Mouse (Mus musculus): Measurements from ENCODE around the gene Cspg4. TPM values are rescaled to one million over a fixed set of nuclear protein-coding genes. Genes with fewer than 3 reads are reported as not detected.

Gene Cspg4
- total and polyA plus RNA-seq, 2 experiments: 0.09 to 0.11 TPM

DNA sequence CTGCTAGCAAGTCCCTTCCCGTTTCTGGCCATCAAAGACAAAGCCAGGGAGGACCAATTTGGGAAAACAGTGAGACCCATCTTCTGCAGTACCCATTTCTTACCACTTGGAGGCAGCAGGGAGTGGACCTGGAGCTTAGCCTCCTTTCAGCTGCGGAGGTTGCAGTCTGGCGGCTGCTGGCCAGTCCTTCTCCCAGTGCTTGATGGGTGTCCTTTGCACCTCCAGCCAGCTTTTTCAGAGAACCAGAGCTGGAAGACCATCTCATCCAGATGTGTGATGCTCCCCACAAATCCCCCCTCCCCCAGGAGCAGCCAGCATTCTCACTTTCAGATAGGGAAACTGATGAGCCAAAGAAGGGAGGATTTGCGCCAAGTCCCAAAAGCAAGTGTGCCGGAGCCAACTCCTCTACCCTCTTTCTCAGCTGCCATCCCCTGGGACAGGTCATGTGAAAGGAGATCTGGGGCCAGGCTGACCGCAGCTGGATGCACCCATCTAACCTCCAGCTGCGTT is 21.1 kb upstream of the Cspg4 start:
- peaks cover 2% of the 10 kb centered on the region; the same call in 1 of the 2 replicates for H3K4me1 ChIP-seq (ENCODE audit: control insufficient read depth, insufficient read depth, low read length)
- WGBS: 39% methylated on average over 7 of the region's 7 CpGs
- no peak for TF ChIP-seq POLR2A (IDR thresholded peaks at IDR 0.05; ENCODE audit: extremely low read depth, insufficient read depth, low read length)
- peak; percentile 80 for TF ChIP-seq CTCF (IDR thresholded peaks at IDR 0.05; ENCODE audit: low read depth, low read length)
- no peaks in the 10 kb centered on the region for H3K36me3 ChIP-seq (ENCODE audit: control insufficient read depth, insufficient read depth, low read length)
- H3K79me2 ChIP-seq (ENCODE audit: control insufficient read depth, insufficient read depth, low read length): no peaks in the 10 kb centered on the region
- no peak overlapping the region for H3K27ac ChIP-seq (replicated peaks; ENCODE audit: insufficient read depth, low read depth, low read length)
- no peak overlapping the region for H3K9ac ChIP-seq (ENCODE audit: low read depth, low read length)
- H3K4me3 ChIP-seq (ENCODE audit: insufficient read depth, low read depth, low read length): no peak overlapping the region
- peak; percentile 41 for DNase-seq (ENCODE audit: extremely low read depth, low read depth, low spot score)
- no peaks in the 10 kb centered on the region for H3K27me3 ChIP-seq (ENCODE audit: control insufficient read depth, insufficient read depth, low read length)

DNA sequence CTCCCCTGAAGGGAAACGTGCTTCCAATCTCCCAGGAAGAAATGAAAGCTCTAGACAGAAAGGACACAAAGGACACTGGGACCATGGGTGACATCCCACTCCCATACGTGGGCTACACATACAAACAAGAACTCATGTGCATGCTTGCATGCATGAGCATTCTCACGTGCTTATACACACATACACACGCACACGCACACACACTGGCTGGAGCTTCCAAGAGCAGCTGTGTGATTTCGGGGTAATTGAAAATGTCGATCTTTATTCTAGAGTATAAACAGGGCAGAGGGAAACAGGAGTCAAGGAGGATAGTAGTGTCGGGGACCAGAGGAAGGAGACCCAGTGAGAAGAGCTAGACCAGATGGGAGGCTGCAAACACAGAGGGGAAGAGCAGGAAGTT is 20.2 kb upstream of the Cspg4 start:
- DNase-seq (ENCODE audit: extremely low read depth, low read depth, low spot score): no peak
- TF ChIP-seq CTCF (IDR thresholded peaks at IDR 0.05; ENCODE audit: low read depth, low read length) (no peak), POLR2A (IDR thresholded peaks at IDR 0.05; ENCODE audit: extremely low read depth, insufficient read depth, low read length) (no peak)
- no peaks in the 10 kb centered on the region for H3K27me3 ChIP-seq (ENCODE audit: control insufficient read depth, insufficient read depth, low read length)
- H3K27ac ChIP-seq (replicated peaks; ENCODE audit: insufficient read depth, low read depth, low read length): no peak overlapping the region
- no peaks in the 10 kb centered on the region for H3K79me2 ChIP-seq (ENCODE audit: control insufficient read depth, insufficient read depth, low read length)
- H3K9ac ChIP-seq (ENCODE audit: low read depth, low read length): no peak overlapping the region
- no peak overlapping the region for H3K4me3 ChIP-seq (ENCODE audit: insufficient read depth, low read depth, low read length)
- WGBS: 73% methylated on average over 8 of the region's 8 CpGs
- H3K4me1 ChIP-seq (ENCODE audit: control insufficient read depth, insufficient read depth, low read length): peaks cover 3% of the 10 kb centered on the region
- H3K36me3 ChIP-seq (ENCODE audit: control insufficient read depth, insufficient read depth, low read length): no peaks in the 10 kb centered on the region

DNA sequence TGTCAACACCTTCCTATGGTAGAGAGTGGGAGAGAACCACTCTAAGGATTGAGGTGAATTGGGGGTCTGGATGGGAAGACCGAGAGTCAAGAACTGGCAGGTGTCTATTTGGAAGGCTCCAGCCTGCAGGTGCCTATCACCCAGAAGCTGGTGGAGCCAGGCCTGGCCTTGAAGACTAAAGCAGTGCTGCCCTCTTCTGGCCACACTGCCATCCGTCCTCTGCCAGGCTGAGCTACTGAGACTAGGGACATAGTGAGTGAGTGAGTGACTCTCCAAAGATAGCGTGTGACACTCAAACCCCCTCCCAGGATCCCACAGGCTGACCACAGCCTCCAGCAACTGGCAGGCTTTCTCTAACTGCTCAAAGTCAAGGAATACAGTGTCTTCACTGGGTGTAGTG is 17.3 kb upstream of the Cspg4 start:
- WGBS: 34% methylated on average over 3 of the region's 3 CpGs
- H3K4me3 ChIP-seq (ENCODE audit: insufficient read depth, low read depth, low read length): no peak overlapping the region
- DNase-seq (ENCODE audit: extremely low read depth, low read depth, low spot score): peak; percentile 51
- no peak overlapping the region for H3K27ac ChIP-seq (replicated peaks; ENCODE audit: insufficient read depth, low read depth, low read length)
- H3K9ac ChIP-seq (ENCODE audit: low read depth, low read length): no peak overlapping the region
- H3K4me1 ChIP-seq (ENCODE audit: control insufficient read depth, insufficient read depth, low read length): peaks cover 6% of the 10 kb centered on the region
- no peaks in the 10 kb centered on the region for H3K36me3 ChIP-seq (ENCODE audit: control insufficient read depth, insufficient read depth, low read length)
- H3K79me2 ChIP-seq (ENCODE audit: control insufficient read depth, insufficient read depth, low read length): no peaks in the 10 kb centered on the region
- TF ChIP-seq POLR2A (IDR thresholded peaks at IDR 0.05; ENCODE audit: extremely low read depth, insufficient read depth, low read length) (no peak), CTCF (IDR thresholded peaks at IDR 0.05; ENCODE audit: low read depth, low read length) (peak; percentile 90)
- no peaks in the 10 kb centered on the region for H3K27me3 ChIP-seq (ENCODE audit: control insufficient read depth, insufficient read depth, low read length)

DNA sequence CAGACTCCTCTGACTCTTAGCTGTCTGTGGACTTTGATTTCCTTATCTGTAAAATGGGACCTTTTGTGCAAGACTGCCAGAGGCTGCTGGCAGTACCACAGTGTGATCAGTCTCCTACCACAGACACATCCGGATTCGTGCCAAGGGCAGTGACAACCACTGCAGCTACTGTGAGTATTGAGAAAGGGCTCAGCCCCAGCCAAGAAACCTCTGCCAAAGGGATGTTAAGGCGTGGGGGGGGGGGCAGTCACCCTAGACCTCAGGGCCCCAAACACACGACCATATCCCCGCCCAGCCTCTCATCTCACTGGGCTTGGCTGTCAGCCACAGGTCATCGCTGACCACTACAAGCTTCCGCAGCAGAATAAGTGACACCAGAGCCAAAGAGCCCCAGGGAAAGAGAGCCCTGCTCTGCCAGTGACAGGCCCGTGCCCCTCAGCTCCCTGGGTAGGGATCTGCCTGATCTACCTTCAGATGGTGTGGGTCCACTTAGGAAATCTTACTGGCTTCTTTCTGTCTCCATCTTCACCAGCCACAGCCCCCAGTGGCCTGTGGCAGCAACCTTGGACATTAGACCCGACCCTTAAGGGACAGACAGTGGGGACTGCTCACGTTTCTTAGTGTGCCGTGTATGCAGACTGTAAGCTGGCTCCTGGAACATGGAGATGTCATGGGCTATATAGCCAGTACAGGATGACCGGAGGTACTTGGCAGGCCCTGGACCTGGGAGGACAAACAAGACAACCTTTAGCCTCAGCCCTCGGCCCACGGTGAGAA is 14.5 kb upstream of the Cspg4 start:
- H3K4me3 ChIP-seq (ENCODE audit: insufficient read depth, low read depth, low read length): no peak overlapping the region
- peaks cover 6% of the 10 kb centered on the region for H3K4me1 ChIP-seq (ENCODE audit: control insufficient read depth, insufficient read depth, low read length)
- H3K27me3 ChIP-seq (ENCODE audit: control insufficient read depth, insufficient read depth, low read length): no peaks in the 10 kb centered on the region
- DNase-seq (ENCODE audit: extremely low read depth, low read depth, low spot score): peak; percentile 89
- no peak for TF ChIP-seq CTCF (IDR thresholded peaks at IDR 0.05; ENCODE audit: low read depth, low read length)
- no peak for TF ChIP-seq POLR2A (IDR thresholded peaks at IDR 0.05; ENCODE audit: extremely low read depth, insufficient read depth, low read length)
- no peaks in the 10 kb centered on the region for H3K79me2 ChIP-seq (ENCODE audit: control insufficient read depth, insufficient read depth, low read length)
- no peaks in the 10 kb centered on the region for H3K36me3 ChIP-seq (ENCODE audit: control insufficient read depth, insufficient read depth, low read length)
- H3K27ac ChIP-seq (replicated peaks; ENCODE audit: insufficient read depth, low read depth, low read length): no peak overlapping the region
- H3K9ac ChIP-seq (ENCODE audit: low read depth, low read length): no peak overlapping the region
- 43% methylated on average over 14 of the region's 14 CpGs for WGBS

DNA sequence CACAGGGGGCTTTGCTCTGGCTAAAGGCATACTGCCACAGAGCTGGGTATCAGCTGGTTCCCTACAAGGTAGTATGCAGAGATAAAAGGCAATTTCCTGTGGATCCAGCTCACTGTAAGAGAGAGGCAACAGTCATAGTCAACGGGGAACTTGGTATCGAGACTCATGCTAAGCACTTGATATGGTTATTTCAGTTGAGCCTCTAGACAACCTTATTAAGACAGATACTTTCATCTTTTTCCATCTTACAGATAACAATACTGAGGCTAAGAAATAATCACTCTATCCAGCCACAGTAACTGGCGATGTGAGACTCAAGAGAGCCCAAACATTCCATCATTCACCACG is 14.0 kb upstream of the Cspg4 start:
- no peak for TF ChIP-seq CTCF (IDR thresholded peaks at IDR 0.05; ENCODE audit: low read depth, low read length)
- no peak for TF ChIP-seq POLR2A (IDR thresholded peaks at IDR 0.05; ENCODE audit: extremely low read depth, insufficient read depth, low read length)
- 90% methylated on average over 4 of the region's 4 CpGs for WGBS

DNA sequence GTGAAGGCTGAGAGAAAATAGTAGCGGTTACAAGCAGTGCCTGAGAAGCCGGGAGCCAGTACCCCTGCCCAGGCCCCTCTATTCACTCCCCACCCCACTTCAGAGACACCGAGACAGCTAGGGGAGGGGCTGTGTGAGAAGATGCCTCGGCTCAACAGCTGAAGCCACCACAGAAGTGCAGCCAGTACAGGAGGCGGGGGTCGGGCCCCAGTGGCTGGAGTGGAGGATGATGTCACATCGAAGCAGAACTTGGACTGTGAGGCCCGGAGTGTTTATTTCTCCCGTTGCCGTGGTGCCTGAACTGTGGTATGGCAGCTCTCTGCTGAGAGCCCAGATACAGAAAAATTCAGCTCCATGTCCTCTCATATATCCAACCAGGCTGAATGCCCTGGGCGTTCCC is 13.1 kb upstream of the Cspg4 start:
- WGBS: 52% methylated on average over 11 of the region's 11 CpGs
- Histone ChIP-seq H3K4me3 (ENCODE audit: insufficient read depth, low read depth, low read length) (no peak overlapping the region), H3K36me3 (ENCODE audit: control insufficient read depth, insufficient read depth, low read length) (no peaks in the 10 kb centered on the region), H3K9ac (ENCODE audit: low read depth, low read length) (no peak overlapping the region), H3K27ac (replicated peaks; ENCODE audit: insufficient read depth, low read depth, low read length) (no peak overlapping the region), H3K4me1 (ENCODE audit: control insufficient read depth, insufficient read depth, low read length) (peaks cover 6% of the 10 kb centered on the region), H3K27me3 (ENCODE audit: control insufficient read depth, insufficient read depth, low read length) (no peaks in the 10 kb centered on the region), H3K79me2 (ENCODE audit: control insufficient read depth, insufficient read depth, low read length) (no peaks in the 10 kb centered on the region)
- DNase-seq (ENCODE audit: extremely low read depth, low read depth, low spot score): no peak
- TF ChIP-seq POLR2A (IDR thresholded peaks at IDR 0.05; ENCODE audit: extremely low read depth, insufficient read depth, low read length) (no peak), CTCF (IDR thresholded peaks at IDR 0.05; ENCODE audit: low read depth, low read length) (no peak)

More for the DNA sequence above, 14.0 kb upstream of the Cspg4 start:
- no peaks in the 10 kb centered on the region for H3K27me3 ChIP-seq (ENCODE audit: control insufficient read depth, insufficient read depth, low read length)
- no peak overlapping the region for H3K4me3 ChIP-seq (ENCODE audit: insufficient read depth, low read depth, low read length)
- DNase-seq (ENCODE audit: extremely low read depth, low read depth, low spot score): no peak
- H3K27ac ChIP-seq (replicated peaks; ENCODE audit: insufficient read depth, low read depth, low read length): no peak overlapping the region
- no peaks in the 10 kb centered on the region for H3K79me2 ChIP-seq (ENCODE audit: control insufficient read depth, insufficient read depth, low read length)
- H3K36me3 ChIP-seq (ENCODE audit: control insufficient read depth, insufficient read depth, low read length): no peaks in the 10 kb centered on the region
- no peak overlapping the region for H3K9ac ChIP-seq (ENCODE audit: low read depth, low read length)
- H3K4me1 ChIP-seq (ENCODE audit: control insufficient read depth, insufficient read depth, low read length): peaks cover 6% of the 10 kb centered on the region
